Mouse (Mus musculus) lung, postnatal 0 days (tissue): ENCODE results near the gene Lhfpl5. TPM values are rescaled to one million over a fixed set of nuclear protein-coding genes. Genes with fewer than 3 reads are reported as not detected.

Source experiments
- ATAC-seq: fragments of 200-750 bp; cut with Nextera tagmentation; 2 replicates; pipeline ENCODE4 v1.8.0; 2017; ENCODE audit warnings: moderate library complexity
- DNase-seq: peaks from one replicate; pipeline ENCODE4 v3.0.0-alpha.2; 2016; ENCODE audit warnings: low spot score
- H3K27ac ChIP-seq: fragments of 300-500 bp; sonication (generic); 2 replicates; pipeline ENCODE4 v1.5.1; 2014; ENCODE audit warnings: antibody characterized with exemption, mild to moderate bottlenecking, low read length, mixed read lengths
- H3K27me3 ChIP-seq: fragments of 300-500 bp; sonication (generic); replicated peaks from 2 replicates; pipeline ENCODE4 v1.6.1; 2014; ENCODE audit warnings: low read length, mixed read lengths; ENCODE audit not compliant: insufficient read depth
- H3K36me3 ChIP-seq: fragments of 300-500 bp; sonication (generic); 2 replicates; pipeline ENCODE4 v1.6.1; 2014; ENCODE audit warnings: low read length, mixed read lengths; ENCODE audit not compliant: insufficient read depth
- H3K4me1 ChIP-seq: fragments of 300-500 bp; sonication (generic); 2 replicates; pipeline ENCODE4 v1.6.1; 2014; ENCODE audit warnings: antibody characterized with exemption, low read depth, low read length, mixed read lengths; ENCODE audit not compliant: insufficient read depth
- H3K4me2 ChIP-seq: fragments of 300-500 bp; sonication (generic); replicated peaks from 2 replicates; pipeline ENCODE4 v1.6.1; 2014; ENCODE audit warnings: low read depth, mild to moderate bottlenecking, low read length, moderate library complexity, mixed read lengths
- H3K4me3 ChIP-seq: fragments of 300-500 bp; sonication (generic); 2 replicates; pipeline ENCODE4 v1.5.1; 2014; ENCODE audit warnings: low read depth, low read length
- H3K9ac ChIP-seq: fragments of 300-500 bp; sonication (generic); replicated peaks from 2 replicates; pipeline ENCODE4 v1.6.1; 2014; ENCODE audit warnings: low read depth, mild to moderate bottlenecking
- H3K9me3 ChIP-seq: fragments of 300-500 bp; sonication (generic); 2 replicates; pipeline ENCODE4 v1.6.1; 2016; ENCODE audit warnings: low read length, mixed read lengths
- CTCF ChIP-seq: IDR thresholded peaks from 2 replicates; pipeline ENCODE4 v1.5.1; 2016; ENCODE audit warnings: antibody characterized with exemption, mild to moderate bottlenecking
- EP300 ChIP-seq: IDR thresholded peaks from 2 replicates; pipeline ENCODE4 v1.6.1; 2016; ENCODE audit warnings: antibody characterized with exemption, mild to moderate bottlenecking, control low read depth
- WGBS: fragments of 180-500 bp; shearing (Covaris S2); extraction: QIAGEN DNeasy Blood & Tissue Kit; methylation state at CpG from one replicate; pipeline ENCODE4 v1.1.7; 2014; 5-methylcytosine and 5-hydroxymethylcytosine counted together
- microRNA-seq: library from miRNA; unstranded; fragments of <30 nt; microRNA quantifications from one replicate; pipeline ENCODE4, GENCODE M21; 2016
- polyA plus RNA-seq: library from polyadenylated mRNA; unstranded; fragments of >200 nt; fragmentation: Nextera tagmentation; extraction: Ambion mirVana; gene quantifications from 2 replicates; pipeline ENCODE4 v1.2.1, GENCODE M21; 2015

Gene Lhfpl5
- polyA plus RNA-seq, 1 experiment from 2014 or later, result 0.07 TPM

GRCm38 (mm10) chr17:28628248-28629124 is 53.0 kb downstream of the Lhfpl5 start:
- no peak overlapping the region for H3K4me3 ChIP-seq
- no peaks in the 10 kb centered on the region for H3K36me3 ChIP-seq
- no peaks in the 10 kb centered on the region for H3K4me1 ChIP-seq
- H3K27ac ChIP-seq, result no peak overlapping the region
- no peaks in the 10 kb centered on the region for H3K9me3 ChIP-seq
- ATAC-seq, result no peak
- WGBS, result 32% methylated on average over 10 of the region's 10 CpGs
- H3K4me2 ChIP-seq, result no peak overlapping the region
- H3K9ac ChIP-seq, result no peak overlapping the region
- H3K27me3 ChIP-seq, result no peaks in the 10 kb centered on the region
- TF ChIP-seq CTCF, result no peak
- no peak for TF ChIP-seq EP300
- DNase-seq, result no peak

GRCm38 (mm10) chr17:28629125-28629524 is 53.7 kb downstream of the Lhfpl5 start:
- no peaks in the 10 kb centered on the region for H3K9me3 ChIP-seq
- H3K27me3 ChIP-seq, result no peaks in the 10 kb centered on the region
- no peak overlapping the region for H3K4me2 ChIP-seq
- no peak for TF ChIP-seq EP300
- peak; percentile 20; the same call in 1 of the 2 replicates for TF ChIP-seq CTCF
- no peak overlapping the region for H3K4me3 ChIP-seq
- DNase-seq (no peak), ATAC-seq (no peak)
- H3K4me1 ChIP-seq, result no peaks in the 10 kb centered on the region
- no peak overlapping the region for H3K9ac ChIP-seq
- H3K27ac ChIP-seq, result no peak overlapping the region
- no peaks in the 10 kb centered on the region for H3K36me3 ChIP-seq
- 43% methylated on average over 3 of the region's 3 CpGs for WGBS

Small RNA genes within 50 kb of the gene (microRNA-seq; reads per million reads assigned to microRNA genes)
- gene Gm25195 (not detected), gene Mir6969 (not detected)

Other genes with a start within 250 kb of the Lhfpl5 start
- gene Rpl10a, start 247.2 kb upstream of the Lhfpl5 start, polyA plus RNA-seq, result 446 and 458 TPM in 2 replicates
- gene Tead3, start 224.8 kb upstream of the Lhfpl5 start, polyA plus RNA-seq, result 9.7 and 11.4 TPM in 2 replicates
- gene Tulp1, start 210.4 kb upstream of the Lhfpl5 start, polyA plus RNA-seq, result 18.1 and 22.7 TPM in 2 replicates
- gene Fkbp5, start 58.1 kb upstream of the Lhfpl5 start, polyA plus RNA-seq, result 15.8 and 26.9 TPM in 2 replicates
- gene Armc12, start 44.8 kb upstream of the Lhfpl5 start, polyA plus RNA-seq, result not detected in 2 replicates
- not detected in 2 replicates for gene Clpsl2, start 26.2 kb upstream of the Lhfpl5 start, polyA plus RNA-seq
- 0.32 and 0.42 TPM in 2 replicates for gene Clps, start 14.9 kb upstream of the Lhfpl5 start, polyA plus RNA-seq
- 37.1 and 41.9 TPM in 2 replicates for gene Srpk1, start 47.1 kb downstream of the Lhfpl5 start, polyA plus RNA-seq
- 0.60 and 0.68 TPM in 2 replicates for gene Slc26a8, start 114.6 kb downstream of the Lhfpl5 start, polyA plus RNA-seq
- 31.9 and 34.0 TPM in 2 replicates for gene Mapk14, start 115.7 kb downstream of the Lhfpl5 start, polyA plus RNA-seq
- gene AC170998.1, start 150.4 kb downstream of the Lhfpl5 start, polyA plus RNA-seq, result 2.0 and 2.4 TPM in 2 replicates
- 46.7 and 46.9 TPM in 2 replicates for gene Mapk13, start 193.7 kb downstream of the Lhfpl5 start, polyA plus RNA-seq
- 6.0 and 6.2 TPM in 2 replicates for gene Brpf3, start 225.4 kb downstream of the Lhfpl5 start, polyA plus RNA-seq